Mouse (Mus musculus): Measurements from ENCODE around the gene Atg2b. TPM values are rescaled to one million over a fixed set of nuclear protein-coding genes. Genes with fewer than 3 reads are reported as not detected.

Gene Atg2b
- 13.2 and 15.2 TPM in 2 replicates for polyA plus RNA-seq (2012; rRNA removed; ENCODE audit: low replicate concordance)

GRCm38 (mm10) chr12:105685001-105685691 is at the start of gene Atg2b:
TSS of gene Atg2b (minus strand) at chr12:105685211.

DNA sequence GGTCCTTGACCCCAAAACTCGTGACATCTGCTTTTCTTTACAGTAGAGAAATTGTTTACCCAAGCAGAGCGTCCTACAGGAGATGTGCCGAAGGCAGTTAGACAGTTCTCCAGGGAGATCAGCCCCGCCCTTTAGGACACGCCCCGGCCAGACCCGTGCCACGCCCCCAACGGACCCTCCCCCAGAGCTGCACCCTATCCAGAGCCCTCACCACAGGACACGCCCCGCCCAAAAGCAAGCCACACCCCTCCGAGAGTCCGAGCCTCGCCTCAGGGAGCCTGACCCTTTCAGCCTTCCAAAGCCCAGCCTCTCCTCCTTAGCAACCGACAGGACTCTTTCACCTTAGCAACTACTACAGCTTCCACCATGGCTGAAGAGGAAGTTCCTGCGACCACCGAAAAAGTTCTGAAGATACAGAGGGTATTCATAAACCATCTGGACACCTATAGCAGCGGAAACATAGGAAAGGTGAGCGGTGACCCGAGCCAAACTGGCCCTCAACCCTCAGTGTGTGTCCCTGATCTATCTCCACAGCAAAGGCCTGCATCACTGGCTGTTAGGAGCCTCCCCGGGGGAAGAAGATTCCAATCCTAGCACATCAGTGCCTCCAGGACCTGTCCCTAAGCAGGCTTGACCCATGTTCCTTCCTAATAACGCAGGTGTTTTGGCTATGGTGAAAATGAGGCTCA is 20.9 kb upstream of the Atg2b start, which contains the start of gene Ak7:
Gene Ak7 (plus strand): TSS at position 178 of the 689 bp plus-strand sequence.

DNA sequence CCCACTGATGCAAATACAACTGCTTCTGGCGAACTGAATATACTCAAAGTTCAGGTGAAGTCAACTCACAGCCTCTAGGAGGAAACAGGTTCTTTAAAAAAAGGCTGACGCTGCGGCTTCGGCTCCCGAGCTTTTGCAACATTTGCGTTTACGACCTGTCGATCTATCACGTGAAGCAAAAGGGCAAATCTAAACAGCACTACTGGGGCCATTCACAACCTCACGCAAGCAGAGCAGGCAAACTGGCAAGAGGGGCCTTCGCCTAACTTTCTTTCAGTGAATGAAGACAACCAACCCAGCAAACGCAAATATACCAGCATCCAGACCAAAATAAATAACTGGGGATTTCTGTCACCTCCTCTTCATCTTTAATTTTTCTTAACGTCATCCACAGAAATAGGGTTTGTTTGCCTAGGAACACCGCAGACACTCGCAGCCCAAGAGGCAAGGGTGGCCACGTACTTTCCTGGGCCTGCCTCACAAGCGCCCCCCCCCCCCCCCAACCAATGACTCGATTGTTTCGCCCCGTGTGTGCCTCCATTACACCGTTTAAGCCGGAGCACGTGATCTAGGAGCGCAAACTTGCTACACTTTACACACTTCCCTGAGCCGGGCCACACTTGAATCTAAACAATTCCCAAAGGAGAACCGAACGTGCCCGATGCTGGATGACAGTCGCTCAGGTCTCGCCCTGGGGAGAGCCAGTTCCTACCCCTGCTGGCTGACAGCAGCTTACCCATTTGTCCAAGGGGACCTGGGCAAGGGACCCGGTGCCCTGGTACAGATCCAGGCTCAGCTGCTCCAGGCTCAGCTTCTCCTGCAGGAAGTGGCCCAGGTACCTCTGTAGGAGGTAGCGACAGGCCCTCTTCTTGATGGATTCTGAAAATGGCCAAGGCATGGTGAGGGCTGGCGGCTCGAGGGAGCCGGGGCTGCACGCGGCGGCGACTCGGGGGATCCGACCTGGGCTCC is 794 bp downstream of the Atg2b start, which contains the start of gene Gskip:
Gene Gskip (plus strand): TSS at position 897 of the 969 bp plus-strand sequence.

GRCm38 (mm10) chr12:105602581-105603210 is 82.3 kb downstream of the Atg2b start, which contains the start of gene Bdkrb1:
TSS of gene Bdkrb1 (plus strand) at chr12:105603085.

Other genes with a start within 250 kb of the Atg2b start
- gene D430019H16Rik, start 231.4 kb downstream of the Atg2b start, polyA plus RNA-seq (2012; rRNA removed; ENCODE audit: low replicate concordance) = 2.2 and 2.6 TPM in 2 replicates
- 0.54 and 0.59 TPM in 2 replicates for gene Bdkrb2, start 122.0 kb downstream of the Atg2b start, polyA plus RNA-seq (2012; rRNA removed; ENCODE audit: low replicate concordance)
- 0.14 and 0.31 TPM in 2 replicates for gene Bdkrb1, start 82.1 kb downstream of the Atg2b start, polyA plus RNA-seq (2012; rRNA removed; ENCODE audit: low replicate concordance)
- 6.7 and 17.5 TPM in 2 replicates for gene Gskip, start 382 bp downstream of the Atg2b start, polyA plus RNA-seq (2012; rRNA removed; ENCODE audit: low replicate concordance)
- 0.06 TPM in 1 of 2 replicates, not detected in the other for gene Ak7, start 20.8 kb upstream of the Atg2b start, polyA plus RNA-seq (2012; rRNA removed; ENCODE audit: low replicate concordance)
- gene Papola, start 99.5 kb upstream of the Atg2b start, polyA plus RNA-seq (2012; rRNA removed; ENCODE audit: low replicate concordance) = 55.8 and 58.1 TPM in 2 replicates

Data from mammary gland, adult 2 months (tissue).